Mouse (Mus musculus) ES-Bruce4 (cell line): ENCODE data around the gene Pitpnm1.

ENCODE experiments used
- CTCF ChIP-seq: IDR thresholded peaks from one replicate; pipeline ENCODE4 v1.8.1; 2011; ENCODE audit warnings: low read depth, low read length
- POLR2A ChIP-seq: IDR thresholded peaks from one replicate; pipeline ENCODE4 v1.8.1; 2011; ENCODE audit warnings: low read length; ENCODE audit not compliant: insufficient read depth

GRCm38 (mm10) chr19:4057962-4058361 is 41.8 kb upstream of the Pitpnm1 start:
- TF ChIP-seq CTCF (no peak), POLR2A (no peak)
